Mouse (Mus musculus) frontal cortex, postnatal 36 days (tissue): ENCODE measurements around the gene Nlrp9b.
"Not testable (repeated sequence)": the region's sequence is repeated elsewhere in the genome, so short reads cannot be mapped to it uniquely, and the experiment has no call there.

Source experiments
- DNase-seq, 2 experiments: peaks; one replicate each; pipeline ENCODE4 v3.0.0; 2022; ENCODE audit warnings: low spot score in 2 of 2

The Nlrp9b gene

GRCm38 (mm10) chr7:20122479-20122878 is 131.2 kb downstream of the Nlrp9b start, which contains the start of gene Gm16442:
Gene Gm16442, minus strand, starts transcription at chr7:20122579.
- not testable (repeated sequence) for DNase-seq
